Mouse (Mus musculus) intestine, embryonic 14.5 days (tissue): ENCODE measurements around the gene Trim11. TPM values are rescaled to one million over a fixed set of nuclear protein-coding genes. Genes with fewer than 3 reads are reported as not detected.

Experiments
- ATAC-seq: fragments of 200-750 bp; cut with Nextera tagmentation; replicated peaks from 2 replicates; pipeline ENCODE4 v1.8.0; 2017; ENCODE audit warnings: low read depth, moderate number of reproducible peaks, moderate TSS enrichment, moderate library complexity; ENCODE audit not compliant: low FRiP score, low TSS enrichment
- DNase-seq: peaks from one replicate; pipeline ENCODE4 v3.0.0-alpha.2; 2018; ENCODE audit warnings: low spot score
- H3K27ac ChIP-seq: fragments of 300-500 bp; sonication (generic); 2 replicates; pipeline ENCODE4 v1.5.1; 2014; ENCODE audit warnings: low read depth, mild to moderate bottlenecking, control low read depth
- H3K27me3 ChIP-seq: fragments of 300-500 bp; sonication (generic); replicated peaks from 2 replicates; pipeline ENCODE4 v1.6.1; 2014; ENCODE audit warnings: low read length, control low read depth; ENCODE audit not compliant: control insufficient read depth, insufficient read depth
- H3K36me3 ChIP-seq: fragments of 300-500 bp; sonication (generic); 2 replicates; pipeline ENCODE4 v1.6.1; 2014; ENCODE audit warnings: low read length, control low read depth; ENCODE audit not compliant: control insufficient read depth, insufficient read depth
- H3K4me1 ChIP-seq: fragments of 300-500 bp; sonication (generic); replicated peaks from 2 replicates; pipeline ENCODE4 v1.6.1; 2014; ENCODE audit warnings: low read length, control low read depth, mixed read lengths; ENCODE audit not compliant: control insufficient read depth, insufficient read depth
- H3K4me2 ChIP-seq: fragments of 300-500 bp; sonication (generic); 2 replicates; pipeline ENCODE4 v1.6.1; 2014; ENCODE audit warnings: low read length
- H3K4me3 ChIP-seq: fragments of 300-500 bp; sonication (generic); 2 replicates; pipeline ENCODE4 v1.5.1; 2014; ENCODE audit warnings: low read depth, low read length, control low read depth, mixed read lengths
- H3K9ac ChIP-seq: fragments of 300-500 bp; sonication (generic); 2 replicates; pipeline ENCODE4 v1.6.1; 2014; ENCODE audit warnings: mild to moderate bottlenecking, low read length
- H3K9me3 ChIP-seq: fragments of 300-500 bp; sonication (generic); 2 replicates; pipeline ENCODE4 v1.6.1; 2016; ENCODE audit warnings: low read length, control low read depth; ENCODE audit not compliant: control insufficient read depth
- WGBS: fragments of 180-500 bp; shearing (Covaris S2); extraction: QIAGEN DNeasy Blood & Tissue Kit; methylation state at CpG from one replicate; pipeline ENCODE4 v1.1.7; 2014; 5-methylcytosine and 5-hydroxymethylcytosine counted together
- polyA plus RNA-seq: library from polyadenylated mRNA; unstranded; fragments of >200 nt; fragmentation: Nextera tagmentation; extraction: Ambion mirVana; gene quantifications from 2 replicates; pipeline ENCODE4 v1.2.1, GENCODE M21; 2014

Trim11 gene
- polyA plus RNA-seq, 1 experiment from 2014 or later = 16.5 TPM

DNA sequence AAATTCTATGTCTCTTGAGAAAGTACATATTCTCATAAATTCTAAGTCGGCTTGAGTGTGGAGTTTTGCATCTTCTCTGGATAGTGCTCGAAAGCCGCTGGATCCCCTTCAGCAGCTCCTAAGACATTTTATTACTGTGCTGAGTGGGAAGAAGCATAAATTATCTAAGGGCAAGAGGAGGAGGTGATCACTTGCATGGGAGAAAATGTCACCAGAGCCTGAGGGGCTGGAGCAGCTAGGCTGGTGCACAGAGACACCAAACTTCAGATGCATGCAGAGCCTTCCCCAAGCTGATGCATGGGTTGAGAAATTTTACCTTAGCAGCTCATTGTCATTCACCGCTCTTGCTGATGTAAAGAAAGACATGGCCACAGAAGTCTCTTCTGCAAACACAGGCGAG, 33.8 kb upstream of the Trim11 start:
- H3K27ac ChIP-seq = no peak overlapping the region
- H3K9ac ChIP-seq = no peak overlapping the region
- 67% methylated on average over 5 of the region's 5 CpGs for WGBS
- H3K4me3 ChIP-seq = no peak overlapping the region
- ATAC-seq (no peak), DNase-seq (no peak)
- H3K36me3 ChIP-seq = no peaks in the 10 kb centered on the region
- H3K27me3 ChIP-seq = no peaks in the 10 kb centered on the region
- H3K9me3 ChIP-seq = no peaks in the 10 kb centered on the region
- no peak overlapping the region for H3K4me2 ChIP-seq
- H3K4me1 ChIP-seq = peaks cover 11% of the 10 kb centered on the region

DNA sequence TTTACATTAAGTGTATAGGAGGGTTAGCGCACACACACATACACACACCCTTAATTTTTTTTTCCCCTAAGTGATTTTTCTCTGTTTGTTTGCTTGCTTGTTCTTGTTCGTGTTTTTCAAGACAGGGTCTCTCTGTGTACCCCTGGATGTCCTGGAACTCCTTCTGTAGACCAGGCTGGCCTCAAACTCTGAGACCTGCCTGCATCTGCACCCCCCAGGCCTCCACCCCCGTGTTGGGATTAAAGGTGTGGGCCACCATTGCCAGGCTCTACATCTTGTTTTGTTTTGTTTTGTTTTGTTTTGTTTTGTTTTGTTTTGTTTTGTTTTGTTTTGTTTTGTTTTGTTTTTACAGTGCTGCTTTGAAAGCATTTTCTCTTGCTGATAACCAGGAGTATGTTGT, 30.6 kb upstream of the Trim11 start:
- Histone ChIP-seq H3K4me2 (peak overlapping the region; percentile 80; the same call in 1 of the 2 replicates), H3K27me3 (no peaks in the 10 kb centered on the region), H3K9ac (no peak overlapping the region), H3K9me3 (no peaks in the 10 kb centered on the region), H3K36me3 (no peaks in the 10 kb centered on the region), H3K4me3 (no peak overlapping the region), H3K4me1 (peaks cover 8% of the 10 kb centered on the region; the same call in 1 of the 2 replicates), H3K27ac (no peak overlapping the region)
- WGBS = 87% methylated on average over 3 of the region's 3 CpGs
- ATAC-seq (no peak), DNase-seq (no peak)

DNA sequence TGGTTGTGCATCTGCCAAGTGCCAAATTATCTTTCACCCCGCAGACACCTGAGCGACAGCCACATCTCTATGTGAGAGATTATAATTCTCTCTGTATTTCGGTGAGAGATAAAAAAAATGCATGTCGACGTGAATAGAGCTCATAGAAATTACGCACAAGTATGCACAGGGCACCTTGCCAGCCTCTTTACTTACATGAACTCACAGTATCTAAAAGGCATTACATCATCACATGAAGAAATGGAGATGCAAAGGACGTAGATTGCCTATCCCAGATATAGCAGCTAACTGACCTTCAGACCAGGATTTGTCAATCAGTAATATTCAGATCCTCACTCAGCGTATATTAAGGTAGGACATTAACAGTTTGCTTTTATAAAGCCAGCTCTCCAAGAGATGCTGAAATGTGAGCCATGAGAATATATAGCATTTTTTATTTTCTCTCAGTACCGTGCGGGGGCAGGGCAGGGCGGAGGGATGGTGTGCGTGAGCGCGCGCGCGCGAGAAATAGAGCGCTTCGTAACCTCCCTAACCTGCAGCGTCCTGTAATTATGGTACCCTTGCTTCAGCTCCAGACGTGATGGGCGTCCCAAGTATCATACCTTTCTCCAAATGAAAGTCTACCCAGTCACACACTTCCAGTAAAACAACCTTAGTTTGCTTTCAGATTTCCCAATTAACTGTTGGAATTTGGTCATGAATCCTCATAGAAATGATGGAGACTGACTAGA, 29.9 kb upstream of the Trim11 start:
- Histone ChIP-seq H3K4me1 (peaks cover 9% of the 10 kb centered on the region), H3K27ac (peak overlapping the region; percentile 93)
- WGBS = 14% methylated on average over 23 of the region's 23 CpGs

DNA sequence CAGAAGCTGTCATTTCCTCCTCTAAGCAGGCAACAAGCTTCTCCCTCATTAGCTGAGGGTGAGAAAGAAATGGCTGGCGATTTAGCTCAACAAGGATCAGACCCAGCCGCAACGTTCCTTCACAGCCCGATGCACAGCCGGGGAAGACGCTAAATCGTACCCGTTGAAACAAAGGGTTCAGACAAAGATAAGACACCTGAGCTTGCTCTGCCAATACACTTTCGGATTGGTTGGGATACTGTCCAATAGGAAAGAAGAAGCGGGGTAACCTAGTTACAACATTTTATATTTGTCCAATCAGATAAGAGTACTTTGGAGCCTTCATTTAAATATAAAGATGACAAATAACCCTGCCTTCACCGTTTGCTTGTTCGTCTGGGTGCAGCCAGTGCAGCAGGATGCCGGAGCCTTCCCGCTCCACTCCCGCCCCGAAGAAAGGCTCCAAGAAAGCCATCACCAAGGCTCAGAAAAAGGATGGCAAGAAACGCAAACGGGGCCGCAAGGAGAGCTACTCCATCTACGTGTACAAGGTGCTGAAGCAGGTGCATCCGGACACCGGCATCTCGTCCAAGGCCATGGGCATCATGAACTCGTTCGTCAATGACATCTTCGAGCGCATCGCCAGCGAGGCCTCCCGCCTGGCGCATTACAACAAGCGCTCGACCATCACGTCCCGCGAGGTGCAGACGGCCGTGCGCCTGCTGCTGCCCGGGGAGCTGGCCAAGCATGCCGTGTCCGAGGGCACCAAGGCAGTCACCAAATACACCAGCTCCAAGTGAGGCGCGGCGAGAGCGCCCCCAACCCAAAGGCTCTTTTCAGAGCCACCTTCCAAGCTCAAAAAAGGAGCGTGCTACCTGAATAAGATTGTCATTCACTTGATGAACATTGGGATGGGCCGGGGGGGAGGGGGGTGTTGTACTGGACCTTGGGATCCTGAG, 29.1 kb upstream of the Trim11 start, which contains the start of gene Hist3h2ba:
Gene Hist3h2ba, plus strand, starts transcription at position 379 of the 938 bp plus-strand sequence.
- H3K9me3 ChIP-seq = no peaks in the 10 kb centered on the region
- H3K4me1 ChIP-seq = peaks cover 14% of the 10 kb centered on the region
- H3K27ac ChIP-seq = peak within 1 kb of the TSS; percentile 93
- under 1% methylated on average over 47 of the region's 48 CpGs for WGBS
- DNase-seq (peak; percentile 88), ATAC-seq (peak; percentile 90)
- peak within 1 kb of the TSS; percentile 61 for H3K9ac ChIP-seq
- no peaks in the 10 kb centered on the region for H3K36me3 ChIP-seq
- peak within 1 kb of the TSS; percentile 80 for H3K4me2 ChIP-seq
- peak within 1 kb of the TSS; percentile 48 for H3K4me3 ChIP-seq
- no peaks in the 10 kb centered on the region for H3K27me3 ChIP-seq

More for the DNA sequence above, 29.9 kb upstream of the Trim11 start:
- Histone ChIP-seq H3K9ac (peak overlapping the region; percentile 45), H3K27me3 (no peaks in the 10 kb centered on the region), H3K4me2 (peak overlapping the region; percentile 80), H3K36me3 (no peaks in the 10 kb centered on the region), H3K9me3 (no peaks in the 10 kb centered on the region), H3K4me3 (peak overlapping the region; percentile 48)
- DNase-seq (no peak), ATAC-seq (peak; percentile 57)

DNA sequence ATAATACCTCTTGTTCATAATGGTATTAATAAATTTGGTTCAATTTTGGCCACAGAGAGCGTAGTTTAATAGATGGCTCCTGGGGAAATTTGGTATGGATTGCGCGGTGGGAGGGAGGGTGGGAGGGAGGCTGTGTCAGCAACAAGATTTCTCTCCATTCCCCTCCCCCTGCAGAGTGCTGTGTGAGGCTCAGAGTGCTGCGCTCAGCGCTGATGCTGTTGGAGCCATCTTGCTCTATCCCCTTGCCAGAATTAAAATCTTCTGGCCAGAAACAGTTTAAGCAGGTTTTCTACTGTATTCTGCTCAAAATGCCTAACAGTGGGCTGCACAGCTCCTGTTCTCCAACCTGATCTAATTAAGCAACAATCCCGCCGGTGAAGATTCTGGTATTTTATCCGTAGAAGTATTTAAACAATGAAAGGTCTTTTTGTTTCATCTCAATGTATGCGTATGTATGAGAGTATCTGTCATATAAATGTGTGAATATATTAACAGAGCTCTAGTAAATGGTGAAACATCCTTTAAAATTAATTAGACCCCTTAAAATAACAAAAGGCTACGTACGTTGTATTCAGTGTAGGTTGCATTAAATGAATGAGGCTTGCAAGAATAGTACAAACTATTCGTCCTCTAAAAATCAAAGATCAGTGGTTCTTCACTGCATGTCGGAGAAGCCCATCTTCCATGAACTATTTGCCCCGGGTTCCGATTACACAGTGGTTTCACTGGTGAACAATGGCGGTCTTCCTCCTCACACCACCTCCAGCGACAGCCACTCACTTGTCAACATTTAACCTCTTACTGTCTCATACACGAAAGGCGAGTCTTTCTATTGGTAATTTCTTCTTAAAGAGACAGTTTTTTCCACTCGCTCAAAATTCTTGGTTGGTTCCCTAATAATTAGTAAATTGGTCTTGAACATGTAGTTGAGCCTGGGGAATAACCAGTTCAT, 28.1 kb upstream of the Trim11 start:
- H3K4me2 ChIP-seq = peak overlapping the region; percentile 80
- peak overlapping the region; percentile 61 for H3K9ac ChIP-seq
- H3K36me3 ChIP-seq = no peaks in the 10 kb centered on the region
- 8% methylated on average over 20 of the region's 20 CpGs for WGBS
- ATAC-seq = peak; percentile 13; the same call in 1 of the 2 replicates
- H3K27me3 ChIP-seq = no peaks in the 10 kb centered on the region
- no peaks in the 10 kb centered on the region for H3K9me3 ChIP-seq
- peak overlapping the region; percentile 93 for H3K27ac ChIP-seq
- H3K4me1 ChIP-seq = peaks cover 14% of the 10 kb centered on the region
- peak overlapping the region; percentile 48 for H3K4me3 ChIP-seq
- DNase-seq = peak; percentile 71

DNA sequence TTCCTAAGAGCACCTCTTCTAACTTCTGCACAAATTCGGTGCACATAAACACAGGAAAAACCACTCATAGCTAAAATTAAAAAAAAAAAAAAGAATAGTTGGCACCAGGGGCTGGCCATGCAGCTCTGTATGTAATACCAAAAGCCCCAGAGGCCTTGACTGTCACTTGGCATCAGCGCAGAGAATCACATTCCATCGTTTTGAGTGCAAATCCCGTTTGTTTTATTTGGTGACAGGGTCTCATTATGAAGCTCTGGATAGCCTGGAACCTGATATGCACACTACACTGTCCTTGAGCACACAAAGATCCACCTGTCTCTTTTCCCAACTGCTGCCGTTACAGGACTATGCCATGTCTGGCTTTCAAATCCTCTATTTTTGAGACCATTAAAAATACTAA, 26.7 kb upstream of the Trim11 start:
- Histone ChIP-seq H3K27ac (no peak overlapping the region), H3K27me3 (no peaks in the 10 kb centered on the region), H3K4me1 (peaks cover 17% of the 10 kb centered on the region), H3K4me3 (no peak overlapping the region), H3K9me3 (no peaks in the 10 kb centered on the region), H3K36me3 (0 out of 2 replicates have a peak, but pooled peaks cover under 1% of the 10 kb centered on the region), H3K4me2 (no peak overlapping the region), H3K9ac (no peak overlapping the region)
- DNase-seq = peak; percentile 48
- 76% methylated on average over 5 of the region's 5 CpGs for WGBS
- no peak for ATAC-seq

DNA sequence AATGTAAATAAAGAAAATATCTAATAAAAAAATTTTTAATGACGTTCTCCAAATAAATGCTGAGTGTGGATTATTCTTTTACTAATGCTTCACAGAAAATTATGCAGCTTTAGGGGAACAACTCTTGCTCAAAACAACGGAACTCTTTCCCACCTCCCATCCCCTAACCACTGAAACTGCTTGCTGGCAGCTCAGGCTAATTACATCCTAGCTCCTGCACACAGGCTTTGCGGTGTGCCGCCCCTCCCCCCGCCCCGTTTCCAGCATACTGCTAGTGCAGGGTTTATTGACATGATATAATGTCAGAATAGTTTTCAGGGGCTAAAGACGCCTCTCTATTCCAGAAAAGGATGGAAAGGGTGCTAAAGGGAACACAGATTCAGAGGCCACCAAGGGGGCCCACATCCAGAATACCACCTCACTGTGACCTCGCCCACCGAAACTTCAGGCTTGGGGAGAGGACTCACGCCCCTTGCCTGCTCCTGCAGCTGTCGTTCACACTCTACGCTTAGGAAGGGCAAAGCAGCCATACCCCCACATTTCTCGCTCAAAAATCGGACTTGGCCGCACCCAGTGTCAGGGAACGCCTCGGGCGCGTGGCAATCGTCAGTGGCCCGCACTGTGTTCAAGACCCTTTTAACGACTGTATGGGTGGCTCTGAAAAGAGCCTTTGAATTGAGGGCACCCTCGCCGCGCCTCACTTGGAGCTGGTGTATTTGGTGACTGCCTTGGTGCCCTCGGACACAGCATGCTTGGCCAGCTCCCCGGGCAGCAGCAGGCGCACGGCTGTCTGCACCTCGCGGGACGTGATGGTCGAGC, 24.3 kb upstream of the Trim11 start:
- H3K27me3 ChIP-seq = no peaks in the 10 kb centered on the region
- H3K27ac ChIP-seq = peak overlapping the region; percentile 94
- H3K9ac ChIP-seq = peak overlapping the region; percentile 72
- H3K4me3 ChIP-seq = peak overlapping the region; percentile 80
- peak overlapping the region; percentile 94 for H3K4me2 ChIP-seq
- ATAC-seq (peak; percentile 1; the same call in 1 of the 2 replicates), DNase-seq (peak; percentile 80)
- no peaks in the 10 kb centered on the region for H3K9me3 ChIP-seq
- H3K4me1 ChIP-seq = peaks cover 22% of the 10 kb centered on the region
- H3K36me3 ChIP-seq = peaks cover 19% of the 10 kb centered on the region
- 1% methylated on average over 33 of the region's 33 CpGs for WGBS
